Mouse (Mus musculus) thymus, adult 2 months (tissue): ENCODE results near the gene Cend1. TPM values are rescaled to one million over a fixed set of nuclear protein-coding genes. Genes with fewer than 3 reads are reported as not detected.

Experiments used
- DNase-seq: peaks from one replicate; pipeline ENCODE4 v3.0.0; 2021
- H3K27ac ChIP-seq: fragments of 200-500 bp; 2 replicates; pipeline ENCODE4 v1.5.1; 2012; ENCODE audit warnings: low read length, control low read depth; ENCODE audit not compliant: control insufficient read depth, insufficient read depth
- H3K27me3 ChIP-seq: fragments of 200-500 bp; 2 replicates; pipeline ENCODE4 v1.6.1; 2012; ENCODE audit warnings: mild to moderate bottlenecking, low read length, moderate library complexity, mixed read lengths; ENCODE audit not compliant: control insufficient read depth, insufficient read depth
- H3K36me3 ChIP-seq: fragments of 200-500 bp; 2 replicates; pipeline ENCODE4 v1.6.1; 2012; ENCODE audit warnings: mild to moderate bottlenecking, low read length, moderate library complexity; ENCODE audit not compliant: control insufficient read depth, insufficient read depth
- H3K4me1 ChIP-seq: fragments of 200-500 bp; replicated peaks from 2 replicates; pipeline ENCODE4 v1.6.1; 2012; ENCODE audit warnings: low read length; ENCODE audit not compliant: control insufficient read depth, insufficient read depth
- H3K4me3 ChIP-seq: fragments of 200-500 bp; 2 replicates; pipeline ENCODE4 v1.5.1; 2012; ENCODE audit warnings: mild to moderate bottlenecking, low read length, control low read depth, moderate library complexity; ENCODE audit not compliant: control insufficient read depth, insufficient read depth
- CTCF ChIP-seq: fragments of 200-500 bp; IDR thresholded peaks from 2 replicates; pipeline ENCODE4 v1.5.1; 2012; ENCODE audit warnings: mild to moderate bottlenecking, control low read depth, low read length, moderate library complexity, borderline replicate concordance; ENCODE audit not compliant: control insufficient read depth, poor library complexity, insufficient read depth; ENCODE audit errors: extremely low read depth
- POLR2A ChIP-seq: fragments of 200-500 bp; IDR thresholded peaks from 2 replicates; pipeline ENCODE4 v1.6.1; 2012; ENCODE audit warnings: mild to moderate bottlenecking, low read length, control low read depth, moderate library complexity; ENCODE audit not compliant: control insufficient read depth, poor library complexity, insufficient read depth; ENCODE audit errors: extremely low read depth
- WGBS: fragments of 180-500 bp; shearing (Covaris S2); methylation state at CpG from one replicate; pipeline ENCODE4 v1.1.7; 2018; 5-methylcytosine and 5-hydroxymethylcytosine counted together
- polyA plus RNA-seq: library from polyadenylated mRNA; depleted of rRNA; stranded (reverse); fragments of >200 nt; gene quantifications from 2 replicates; pipeline ENCODE4 v1.2.3, GENCODE M21; 2012

Cend1 gene
- polyA plus RNA-seq, 1 experiment = 0.63 TPM

DNA sequence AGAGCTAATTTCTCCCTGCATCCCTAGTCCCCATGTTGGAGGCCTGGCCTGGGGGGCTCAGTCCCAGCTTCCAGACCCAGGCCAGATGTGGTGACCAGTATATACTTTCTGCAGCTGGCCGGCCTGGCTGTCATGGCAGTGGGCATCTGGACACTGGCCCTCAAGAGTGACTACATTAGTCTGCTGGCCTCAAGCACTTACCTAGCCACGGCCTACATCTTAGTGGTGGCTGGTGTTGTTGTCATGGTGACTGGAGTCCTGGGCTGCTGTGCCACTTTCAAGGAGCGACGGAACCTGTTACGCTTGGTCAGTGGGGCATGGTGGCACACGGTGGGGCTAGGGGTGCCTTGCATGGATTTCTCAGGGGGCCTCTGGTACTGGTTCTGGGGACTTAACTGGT lies 40.1 kb upstream of the Cend1 start:
- H3K27ac ChIP-seq = no peak overlapping the region
- TF ChIP-seq CTCF (no peak), POLR2A (no peak)
- H3K27me3 ChIP-seq = no peaks in the 10 kb centered on the region
- WGBS = 93% methylated on average over 6 of the region's 6 CpGs
- DNase-seq = no peak
- peaks cover 31% of the 10 kb centered on the region for H3K4me1 ChIP-seq
- 0 out of 2 replicates have a peak, but pooled peaks cover 3% of the 10 kb centered on the region for H3K36me3 ChIP-seq
- no peak overlapping the region for H3K4me3 ChIP-seq

DNA sequence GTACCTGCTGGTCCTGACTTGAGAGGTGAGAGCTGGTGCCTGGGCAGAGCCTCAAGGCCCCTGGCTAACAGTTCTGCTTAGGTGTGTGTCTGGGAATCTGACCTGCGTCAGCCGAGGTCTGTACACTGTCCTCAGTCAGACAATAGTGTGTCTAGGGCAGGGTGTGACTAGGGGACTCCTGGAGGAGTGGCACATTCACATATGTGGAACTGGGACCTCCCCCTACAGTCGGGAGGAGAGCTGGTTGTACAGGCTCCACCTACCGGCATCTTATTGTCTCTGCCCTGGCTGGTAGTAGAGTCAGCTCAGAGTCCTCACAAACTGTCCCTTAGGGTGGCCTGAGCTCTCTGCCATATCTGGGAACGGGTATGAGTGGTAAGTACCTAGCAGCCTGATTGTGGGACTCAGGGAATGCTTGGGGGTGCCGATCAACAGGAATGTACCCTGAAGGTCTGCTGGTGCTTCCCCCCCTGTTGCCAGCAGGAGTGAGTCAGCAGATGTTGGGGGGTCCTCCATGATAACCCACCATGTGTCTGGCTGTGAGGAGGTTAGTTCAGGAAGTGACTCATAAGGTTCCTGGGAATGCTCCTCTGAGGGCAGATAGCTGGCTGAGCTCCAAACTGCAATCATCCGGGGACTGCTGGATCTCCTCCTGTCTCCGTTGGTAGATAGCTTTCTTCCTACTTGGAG lies 39.4 kb upstream of the Cend1 start:
- Histone ChIP-seq H3K36me3 (0 out of 2 replicates have a peak, but pooled peaks cover 3% of the 10 kb centered on the region), H3K4me1 (peaks cover 25% of the 10 kb centered on the region), H3K4me3 (peak overlapping the region; percentile 99; the same call in 1 of the 2 replicates), H3K27me3 (no peaks in the 10 kb centered on the region), H3K27ac (no peak overlapping the region)
- TF ChIP-seq POLR2A = no peak
- TF ChIP-seq CTCF = no peak
- 18% methylated on average over 8 of the region's 8 CpGs for WGBS
- DNase-seq = peak; percentile 56

DNA sequence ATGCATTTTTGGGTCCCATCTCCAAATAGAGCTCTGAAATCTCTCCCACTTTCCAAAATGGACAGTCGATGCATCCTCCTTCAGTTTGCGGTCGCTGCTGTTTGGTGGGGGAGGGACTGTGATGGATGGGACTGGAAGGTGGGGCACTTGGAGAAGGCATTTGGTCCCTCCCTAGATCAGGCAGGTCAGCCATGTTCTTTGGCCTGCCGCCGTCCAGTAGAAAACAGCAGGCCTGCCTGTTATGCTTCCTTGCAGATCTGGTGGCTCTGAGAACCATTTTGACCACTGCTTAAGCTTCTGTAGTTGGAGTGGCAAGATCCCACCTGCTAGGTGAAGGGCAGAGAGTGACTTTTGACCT lies 38.9 kb upstream of the Cend1 start:
- Histone ChIP-seq H3K36me3 (0 out of 2 replicates have a peak, but pooled peaks cover 3% of the 10 kb centered on the region), H3K27me3 (no peaks in the 10 kb centered on the region; the same call in 1 of the 2 replicates), H3K4me1 (peaks cover 24% of the 10 kb centered on the region), H3K4me3 (peak overlapping the region; percentile 99), H3K27ac (no peak overlapping the region)
- WGBS = 52% methylated on average over 5 of the region's 5 CpGs
- TF ChIP-seq CTCF (no peak), POLR2A (no peak)
- DNase-seq = no peak

DNA sequence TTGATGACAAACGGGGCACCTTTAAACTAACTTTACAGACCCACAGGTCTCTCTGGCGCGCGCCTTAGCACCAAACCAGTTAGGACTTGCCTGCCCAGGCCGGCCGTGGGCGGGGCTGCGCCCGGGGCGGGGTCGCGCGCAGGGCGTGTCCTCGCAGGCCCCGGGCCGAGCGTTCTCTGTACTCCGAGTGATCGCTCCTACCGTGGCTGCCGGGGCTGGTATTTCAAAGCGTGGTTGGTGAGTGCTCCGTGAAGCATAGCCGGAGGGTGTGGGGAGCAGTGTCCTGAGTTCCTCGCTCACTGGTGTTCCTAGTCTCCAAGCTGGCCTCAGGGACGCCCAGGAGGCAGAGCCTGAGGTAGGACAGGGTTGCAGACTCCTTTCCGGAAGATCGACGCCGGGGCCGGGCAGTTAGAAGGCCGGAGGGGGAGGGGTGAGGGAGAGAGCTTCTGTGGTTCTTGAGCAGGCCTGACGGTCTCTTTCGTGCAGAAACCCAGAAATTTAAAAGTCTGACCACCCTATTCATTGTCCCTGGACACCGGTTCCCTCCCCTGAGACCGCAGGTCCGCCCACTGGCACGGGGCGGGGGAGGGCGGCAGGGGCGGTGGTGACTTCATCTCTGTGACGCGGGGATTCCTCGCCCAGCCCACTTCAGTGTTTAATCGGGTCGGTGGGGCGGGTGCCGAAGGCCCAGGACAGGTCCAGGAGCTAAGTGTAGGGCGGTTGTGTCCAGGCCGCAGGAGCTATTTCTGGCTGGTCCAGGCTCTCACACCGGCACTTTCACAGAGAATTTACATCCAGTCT lies 38.1 kb upstream of the Cend1 start, which contains the start of gene Cd151:
TSS of gene Cd151 (plus strand) at position 163 of the 801 bp plus-strand sequence.
- Histone ChIP-seq H3K27ac (no peak within 1 kb of the TSS), H3K4me3 (peak within 1 kb of the TSS; percentile 99), H3K4me1 (peaks cover 24% of the 10 kb centered on the region), H3K27me3 (no peaks in the 10 kb centered on the region; the same call in 1 of the 2 replicates), H3K36me3 (0 out of 2 replicates have a peak, but pooled peaks cover 3% of the 10 kb centered on the region)
- WGBS = under 1% methylated on average over 52 of the region's 52 CpGs
- DNase-seq = peak; percentile 73
- TF ChIP-seq CTCF = no peak
- TF ChIP-seq POLR2A = no peak

DNA sequence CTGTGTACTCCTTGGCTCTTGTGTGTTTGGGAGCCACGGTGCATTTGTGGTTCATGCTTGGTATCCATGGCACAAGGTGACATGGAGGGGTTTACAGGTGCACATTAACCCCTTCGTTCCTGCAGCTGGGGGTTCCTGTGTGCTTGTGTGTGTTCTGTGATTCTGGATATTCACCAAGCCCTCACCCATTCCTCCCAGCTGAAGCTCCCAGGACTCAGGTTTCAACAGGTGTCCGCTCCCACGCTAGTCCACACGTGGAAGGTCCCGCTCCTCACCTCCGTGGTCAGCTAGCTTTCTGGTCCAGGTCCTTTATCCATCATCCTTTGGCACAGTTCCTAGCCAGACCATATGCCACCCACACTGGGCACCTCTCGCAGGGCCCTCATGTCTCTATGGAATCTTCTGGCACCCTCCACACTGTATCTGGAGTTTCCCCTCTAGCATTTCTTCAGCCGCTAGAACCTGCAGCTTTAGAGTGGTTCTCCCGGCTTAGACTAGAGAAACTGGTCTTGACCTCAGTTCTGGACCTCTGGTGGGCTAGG lies 37.4 kb upstream of the Cend1 start:
- peaks cover 28% of the 10 kb centered on the region for H3K4me1 ChIP-seq
- WGBS = 72% methylated on average over 10 of the region's 10 CpGs
- H3K27ac ChIP-seq = no peak overlapping the region
- no peak for TF ChIP-seq CTCF
- TF ChIP-seq POLR2A = no peak
- peaks cover 2% of the 10 kb centered on the region; the same call in 1 of the 2 replicates for H3K27me3 ChIP-seq
- peak overlapping the region; percentile 99; the same call in 1 of the 2 replicates for H3K4me3 ChIP-seq
- 0 out of 2 replicates have a peak, but pooled peaks cover 3% of the 10 kb centered on the region for H3K36me3 ChIP-seq
- no peak for DNase-seq

DNA sequence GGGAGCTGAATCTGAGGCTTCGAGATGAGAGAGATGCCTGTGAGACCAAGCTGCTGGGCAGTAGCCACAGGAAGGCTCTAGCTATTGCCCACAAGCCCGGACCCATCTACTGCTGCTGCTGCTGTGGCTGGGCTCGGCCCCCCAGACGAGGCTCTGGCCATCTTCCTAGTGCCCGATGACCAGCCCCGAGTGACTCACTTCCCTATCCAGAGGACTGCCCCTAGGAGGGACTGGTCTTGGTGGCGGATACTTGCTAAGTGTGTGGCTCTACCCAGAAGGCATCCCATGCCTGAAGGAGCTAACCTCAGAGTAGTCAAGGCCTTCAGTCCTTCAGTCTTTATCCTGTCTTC lies 36.7 kb upstream of the Cend1 start:
- WGBS = 80% methylated on average over 7 of the region's 7 CpGs
- DNase-seq = no peak
- H3K4me1 ChIP-seq = peaks cover 30% of the 10 kb centered on the region
- no peak overlapping the region for H3K4me3 ChIP-seq
- no peak overlapping the region for H3K27ac ChIP-seq
- 0 out of 2 replicates have a peak, but pooled peaks cover 3% of the 10 kb centered on the region for H3K36me3 ChIP-seq
- TF ChIP-seq POLR2A (no peak), CTCF (no peak)
- peaks cover 2% of the 10 kb centered on the region; the same call in 1 of the 2 replicates for H3K27me3 ChIP-seq
